Mouse (Mus musculus) intestine, embryonic 14.5 days (tissue): Measurements from ENCODE around the gene Lrrc42. TPM values are rescaled to one million over a fixed set of nuclear protein-coding genes. Genes with fewer than 3 reads are reported as not detected.

ENCODE experiments used
- ATAC-seq: fragments of 200-750 bp; cut with Nextera tagmentation; replicated peaks from 2 replicates; pipeline ENCODE4 v1.8.0; 2017; ENCODE audit warnings: low read depth, moderate number of reproducible peaks, moderate TSS enrichment, moderate library complexity; ENCODE audit not compliant: low FRiP score, low TSS enrichment
- DNase-seq: peaks from one replicate; pipeline ENCODE4 v3.0.0-alpha.2; 2018; ENCODE audit warnings: low spot score
- H3K27ac ChIP-seq: fragments of 300-500 bp; sonication (generic); 2 replicates; pipeline ENCODE4 v1.5.1; 2014; ENCODE audit warnings: low read depth, mild to moderate bottlenecking, control low read depth
- H3K27me3 ChIP-seq: fragments of 300-500 bp; sonication (generic); replicated peaks from 2 replicates; pipeline ENCODE4 v1.6.1; 2014; ENCODE audit warnings: low read length, control low read depth; ENCODE audit not compliant: control insufficient read depth, insufficient read depth
- H3K36me3 ChIP-seq: fragments of 300-500 bp; sonication (generic); 2 replicates; pipeline ENCODE4 v1.6.1; 2014; ENCODE audit warnings: low read length, control low read depth; ENCODE audit not compliant: control insufficient read depth, insufficient read depth
- H3K4me1 ChIP-seq: fragments of 300-500 bp; sonication (generic); replicated peaks from 2 replicates; pipeline ENCODE4 v1.6.1; 2014; ENCODE audit warnings: low read length, control low read depth, mixed read lengths; ENCODE audit not compliant: control insufficient read depth, insufficient read depth
- H3K4me2 ChIP-seq: fragments of 300-500 bp; sonication (generic); 2 replicates; pipeline ENCODE4 v1.6.1; 2014; ENCODE audit warnings: low read length
- H3K4me3 ChIP-seq: fragments of 300-500 bp; sonication (generic); 2 replicates; pipeline ENCODE4 v1.5.1; 2014; ENCODE audit warnings: low read depth, low read length, control low read depth, mixed read lengths
- H3K9ac ChIP-seq: fragments of 300-500 bp; sonication (generic); 2 replicates; pipeline ENCODE4 v1.6.1; 2014; ENCODE audit warnings: mild to moderate bottlenecking, low read length
- H3K9me3 ChIP-seq: fragments of 300-500 bp; sonication (generic); 2 replicates; pipeline ENCODE4 v1.6.1; 2016; ENCODE audit warnings: low read length, control low read depth; ENCODE audit not compliant: control insufficient read depth
- WGBS: fragments of 180-500 bp; shearing (Covaris S2); extraction: QIAGEN DNeasy Blood & Tissue Kit; methylation state at CpG from one replicate; pipeline ENCODE4 v1.1.7; 2014; 5-methylcytosine and 5-hydroxymethylcytosine counted together
- polyA plus RNA-seq: library from polyadenylated mRNA; unstranded; fragments of >200 nt; fragmentation: Nextera tagmentation; extraction: Ambion mirVana; gene quantifications from 2 replicates; pipeline ENCODE4 v1.2.1, GENCODE M21; 2014

The Lrrc42 gene
- 62.7 and 65.8 TPM in 2 replicates for polyA plus RNA-seq

GRCm38 (mm10) chr4:107253125-107254091 lies at the start of gene Lrrc42, which contains the start of gene Hspb11:
TSS of gene Lrrc42 (minus strand) at chr4:107253532.
TSS of gene Hspb11 (plus strand) at chr4:107253593.
- peak; percentile 97 for ATAC-seq
- Histone ChIP-seq H3K4me2 (peak within 1 kb of the TSS; percentile 63), H3K36me3 (no peaks in the 10 kb centered on the region), H3K9ac (peak within 1 kb of the TSS; percentile 86), H3K27me3 (no peaks in the 10 kb centered on the region), H3K4me3 (peak within 1 kb of the TSS; percentile 81), H3K9me3 (no peaks in the 10 kb centered on the region), H3K27ac (peak within 1 kb of the TSS; percentile 74), H3K4me1 (peaks cover 25% of the 10 kb centered on the region)
- peak; percentile 99 for DNase-seq
- WGBS: under 1% methylated on average over 99 of the region's 101 CpGs

- no peak overlapping the region for H3K4me2 ChIP-seq
- H3K9ac ChIP-seq: no peak overlapping the region
- no peaks in the 10 kb centered on the region for H3K27me3 ChIP-seq
- no peaks in the 10 kb centered on the region for H3K9me3 ChIP-seq
- WGBS: 42% methylated on average over 4 of the region's 4 CpGs
- H3K4me3 ChIP-seq: no peak overlapping the region
- no peak overlapping the region for H3K27ac ChIP-seq
- no peak for DNase-seq
- H3K36me3 ChIP-seq: no peaks in the 10 kb centered on the region
- no peak; the same call in 1 of the 2 replicates for ATAC-seq
- no peaks in the 10 kb centered on the region; the same call in 1 of the 2 replicates for H3K4me1 ChIP-seq
Observed at GRCm38 (mm10) chr4:107302832-107303231, 49.5 kb upstream of the Lrrc42 start.

DNA sequence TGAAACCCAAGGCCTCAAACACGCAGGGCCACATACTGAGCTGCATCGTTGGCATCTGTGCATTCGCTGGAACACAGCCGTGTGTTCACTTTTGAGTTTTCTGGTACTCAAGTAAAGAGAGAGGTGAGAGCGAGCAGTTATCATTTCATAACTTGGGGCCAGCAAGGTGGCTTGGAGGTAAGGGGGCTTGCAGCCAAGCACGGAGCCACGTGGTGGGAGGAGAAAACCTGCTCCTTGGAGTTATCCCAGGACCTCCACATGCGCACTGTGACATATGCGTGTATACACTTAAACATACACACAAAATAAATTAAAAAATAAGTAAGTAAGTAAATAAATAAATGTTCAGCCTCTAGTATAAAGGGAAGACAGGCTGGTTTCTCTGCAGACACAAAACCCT lies 48.9 kb upstream of the Lrrc42 start:
- Histone ChIP-seq H3K9me3 (no peaks in the 10 kb centered on the region), H3K36me3 (no peaks in the 10 kb centered on the region), H3K27ac (no peak overlapping the region), H3K9ac (no peak overlapping the region), H3K4me1 (no peaks in the 10 kb centered on the region; the same call in 1 of the 2 replicates), H3K4me2 (no peak overlapping the region), H3K4me3 (no peak overlapping the region), H3K27me3 (no peaks in the 10 kb centered on the region)
- WGBS: 85% methylated on average over 9 of the region's 9 CpGs
- no peak for DNase-seq
- no peak for ATAC-seq

- Histone ChIP-seq H3K4me1 (no peaks in the 10 kb centered on the region; the same call in 1 of the 2 replicates), H3K36me3 (no peaks in the 10 kb centered on the region), H3K27ac (no peak overlapping the region), H3K4me2 (no peak overlapping the region), H3K27me3 (no peaks in the 10 kb centered on the region), H3K9ac (no peak overlapping the region), H3K4me3 (no peak overlapping the region), H3K9me3 (no peaks in the 10 kb centered on the region)
- WGBS: 92% methylated on average over 1 of the region's 1 CpGs
- ATAC-seq (no peak), DNase-seq (no peak)
Observed at GRCm38 (mm10) chr4:107300902-107301555, 47.7 kb upstream of the Lrrc42 start.

DNA sequence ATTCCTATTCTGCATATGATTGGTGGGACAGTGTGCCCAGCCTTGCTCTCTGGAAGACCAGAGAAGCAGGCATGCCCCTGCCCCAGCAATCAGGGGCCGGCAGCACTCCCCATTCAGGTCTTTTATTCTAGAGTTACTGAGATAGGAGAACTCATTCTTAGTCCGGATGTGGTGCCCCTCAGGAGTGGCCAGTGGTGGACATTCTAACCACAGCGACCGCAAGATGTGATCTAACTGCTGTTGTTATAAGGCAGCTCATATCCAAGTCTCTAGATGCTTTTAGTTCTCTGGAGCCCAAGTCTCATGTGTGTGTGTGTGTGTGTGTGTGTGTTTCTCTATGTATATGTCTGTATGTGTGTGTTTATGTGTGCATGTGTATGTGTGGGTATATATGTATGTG lies 47.0 kb upstream of the Lrrc42 start:
- Histone ChIP-seq H3K27ac (no peak overlapping the region), H3K9ac (no peak overlapping the region), H3K4me2 (no peak overlapping the region), H3K4me1 (no peaks in the 10 kb centered on the region), H3K36me3 (no peaks in the 10 kb centered on the region), H3K27me3 (no peaks in the 10 kb centered on the region), H3K4me3 (no peak overlapping the region), H3K9me3 (no peaks in the 10 kb centered on the region)
- 86% methylated on average over 4 of the region's 4 CpGs for WGBS
- DNase-seq (no peak), ATAC-seq (no peak)

DNA sequence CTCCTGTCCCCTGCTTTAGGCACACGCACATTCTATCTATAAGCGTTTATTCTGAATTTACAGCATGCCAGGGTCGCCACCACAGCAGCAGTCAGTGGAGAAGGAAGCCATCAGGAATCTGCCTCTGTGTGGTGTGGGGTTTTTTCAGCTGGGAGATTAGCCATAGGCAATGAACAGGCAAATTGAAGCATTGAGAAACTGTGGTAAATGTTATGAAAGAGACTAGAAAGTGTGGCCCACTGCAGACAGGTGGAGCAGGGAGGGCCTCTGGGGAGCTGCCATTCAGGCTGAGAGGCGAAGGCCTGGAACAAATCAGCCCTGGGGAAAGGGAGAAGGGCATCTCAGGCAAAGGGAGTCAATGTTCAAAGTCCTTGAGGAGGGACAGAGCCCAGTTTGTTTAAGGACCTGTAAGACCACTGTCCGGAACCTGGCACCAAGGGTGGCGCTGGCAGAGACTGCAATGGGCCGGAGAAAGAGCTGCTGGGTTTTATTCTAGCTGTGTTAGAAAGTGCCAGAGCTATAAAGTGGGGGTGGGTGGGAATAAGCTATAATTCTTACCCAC lies 46.5 kb upstream of the Lrrc42 start:
- Histone ChIP-seq H3K27me3 (no peaks in the 10 kb centered on the region), H3K27ac (no peak overlapping the region), H3K36me3 (no peaks in the 10 kb centered on the region), H3K4me1 (no peaks in the 10 kb centered on the region), H3K4me3 (no peak overlapping the region), H3K4me2 (no peak overlapping the region), H3K9me3 (no peaks in the 10 kb centered on the region), H3K9ac (no peak overlapping the region)
- ATAC-seq (no peak), DNase-seq (no peak)
- 80% methylated on average over 7 of the region's 7 CpGs for WGBS

DNA sequence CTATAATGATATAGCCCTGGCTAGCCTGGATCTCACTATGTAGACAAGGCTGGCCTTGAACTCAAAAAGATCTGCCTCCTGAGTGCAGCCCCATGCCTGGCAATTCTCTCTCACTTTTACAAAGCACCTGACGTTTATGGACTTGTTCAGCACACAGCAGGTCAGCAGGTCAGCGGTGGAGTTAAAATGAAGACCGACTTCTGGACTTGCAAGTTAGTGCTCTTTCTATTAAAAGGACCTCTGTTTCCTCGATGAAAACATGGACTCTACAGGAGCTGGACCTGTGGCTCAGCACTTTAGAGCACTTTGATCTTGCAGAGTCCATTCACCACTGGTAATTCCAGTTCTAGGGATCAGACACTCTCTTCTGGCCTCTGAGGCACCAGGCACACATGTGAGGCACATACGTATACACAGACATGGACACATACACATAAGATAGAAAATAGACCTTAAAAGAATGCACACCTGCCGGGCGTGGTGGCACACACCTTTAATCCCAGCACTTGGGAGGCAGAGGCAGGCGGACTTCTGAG lies 44.8 kb upstream of the Lrrc42 start:
- Histone ChIP-seq H3K9ac (no peak overlapping the region), H3K4me2 (no peak overlapping the region), H3K27me3 (no peaks in the 10 kb centered on the region), H3K36me3 (no peaks in the 10 kb centered on the region), H3K4me3 (no peak overlapping the region), H3K27ac (no peak overlapping the region), H3K4me1 (no peaks in the 10 kb centered on the region), H3K9me3 (no peaks in the 10 kb centered on the region)
- WGBS: 79% methylated on average over 8 of the region's 8 CpGs
- DNase-seq (no peak), ATAC-seq (no peak)

DNA sequence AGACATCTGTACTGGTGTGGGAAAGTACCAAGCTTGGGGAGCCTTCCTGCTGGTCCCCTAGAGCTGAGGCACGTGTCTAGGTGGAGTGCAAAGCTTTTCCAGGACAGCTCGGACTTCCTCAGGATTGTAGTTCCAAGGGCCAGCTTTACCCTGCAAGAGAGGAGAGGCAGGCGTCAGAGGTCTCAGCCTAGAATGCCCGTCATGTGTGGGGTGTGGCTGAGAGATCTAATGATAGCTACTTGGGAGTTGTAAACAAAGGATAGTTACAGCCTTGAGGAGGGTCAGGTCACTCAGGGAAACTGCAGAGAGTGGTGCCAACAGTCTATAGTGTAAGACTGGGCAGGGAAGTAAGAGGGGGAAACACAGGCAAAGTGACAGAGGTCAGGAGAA lies 38.9 kb upstream of the Lrrc42 start:
- Histone ChIP-seq H3K36me3 (no peaks in the 10 kb centered on the region), H3K4me1 (no peaks in the 10 kb centered on the region), H3K27ac (no peak overlapping the region), H3K9me3 (no peaks in the 10 kb centered on the region), H3K4me2 (no peak overlapping the region), H3K27me3 (no peaks in the 10 kb centered on the region), H3K9ac (no peak overlapping the region), H3K4me3 (no peak overlapping the region)
- WGBS: 19% methylated on average over 4 of the region's 4 CpGs
- ATAC-seq (no peak), DNase-seq (no peak)
